Mouse (Mus musculus): ENCODE results near the gene Catspere2. TPM values are rescaled to one million over a fixed set of nuclear protein-coding genes. Genes with fewer than 3 reads are reported as not detected.

Gene Catspere2
- polyA plus RNA-seq, 1 experiment from 2014 or later, result 0.11 TPM

- H3K27me3 ChIP-seq, result no peaks in the 10 kb centered on the region
- H3K4me2 ChIP-seq, result 0 out of 2 replicates have a peak overlapping the region, but pooled peaks have one; percentile 8
- no peaks in the 10 kb centered on the region for H3K9me3 ChIP-seq (replicated peaks)
- no peaks in the 10 kb centered on the region for H3K4me1 ChIP-seq (replicated peaks)
- H3K4me3 ChIP-seq, result no peak overlapping the region
- no peaks in the 10 kb centered on the region for H3K36me3 ChIP-seq
- ATAC-seq (replicated peaks; ENCODE audit: insufficient number of reproducible peaks, insufficient read depth, low FRiP score, low read depth), result peak; percentile 90
- peak overlapping the region; percentile 87 for H3K27ac ChIP-seq
- 45% methylated on average over 5 of the region's 5 CpGs for WGBS
- H3K9ac ChIP-seq, result no peak overlapping the region
Observed at GRCm38 (mm10) chr1:178219166-178220077, 236.2 kb downstream of the Catspere2 start.

Other genes with a start within 250 kb of the Catspere2 start
- gene Adss, start 186.9 kb upstream of the Catspere2 start, polyA plus RNA-seq (2015; fragmentation: Nextera tagmentation; extraction: Ambion mirVana), result 19.3 and 22.7 TPM in 2 replicates
- 21.2 and 27.6 TPM in 2 replicates for gene Desi2, start 204.0 kb downstream of the Catspere2 start, polyA plus RNA-seq (2015; fragmentation: Nextera tagmentation; extraction: Ambion mirVana)

Measured in heart, embryonic 15.5 days (tissue).